Mouse (Mus musculus) ES-Bruce4 (cell line): Measurements from ENCODE around the gene Brms1.

ENCODE experiments used
- CTCF ChIP-seq: IDR thresholded peaks from one replicate; pipeline ENCODE4 v1.8.1; 2011; ENCODE audit warnings: low read depth, low read length
- EP300 ChIP-seq: IDR thresholded peaks from 2 replicates; pipeline ENCODE4 v1.6.1; 2011; ENCODE audit warnings: low read depth, low read length; ENCODE audit not compliant: insufficient read depth
- POLR2A ChIP-seq: IDR thresholded peaks from one replicate; pipeline ENCODE4 v1.8.1; 2011; ENCODE audit warnings: low read length; ENCODE audit not compliant: insufficient read depth

DNA sequence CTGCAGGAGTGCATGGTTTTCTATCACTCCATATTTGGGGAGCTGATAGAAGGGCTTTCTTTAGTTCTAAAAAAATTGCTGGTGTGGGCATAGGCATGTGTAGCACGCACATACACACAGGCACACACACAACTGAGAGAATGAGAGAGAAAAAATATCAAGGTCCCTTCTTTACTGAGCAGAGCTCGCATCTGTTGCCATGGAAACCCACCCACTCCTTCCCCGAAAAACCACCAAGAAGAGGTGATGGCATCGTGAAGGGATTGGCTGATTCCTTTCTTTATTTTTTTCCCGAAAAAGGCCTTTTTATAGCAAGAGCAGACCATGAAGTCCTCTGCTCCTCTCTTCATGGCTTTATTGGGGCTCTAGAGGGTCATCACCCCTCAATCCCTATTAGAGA, 47.1 kb upstream of the Brms1 start:
- no peak for TF ChIP-seq POLR2A
- TF ChIP-seq EP300 = no peak
- no peak for TF ChIP-seq CTCF
